Mouse (Mus musculus): Measurements from ENCODE around the gene Eomes.

- no peak for TF ChIP-seq POLR2A (IDR thresholded peaks at IDR 0.05; ENCODE audit: borderline replicate concordance, extremely low read depth, insufficient read depth, insufficient read length, poor library complexity, severe bottlenecking)
- TF ChIP-seq CTCF (IDR thresholded peaks at IDR 0.05; ENCODE audit: borderline replicate concordance, extremely low read depth, insufficient read depth, insufficient read length): no peak
These were observed 41.1 kb downstream of the Eomes start for GRCm38 (mm10) chr9:118519101-118519500.
